Mouse (Mus musculus): ENCODE data around the gene Ubr2. TPM values are rescaled to one million over a fixed set of nuclear protein-coding genes. Genes with fewer than 3 reads are reported as not detected.
A peak's percentile ranks its signal among the peaks of the same experiment; 100 is the strongest.

Ubr2 gene
- polyA plus RNA-seq (2014; fragmentation: Nextera tagmentation; extraction: Ambion mirVana) = 15.0 and 16.1 TPM in 2 replicates

DNA sequence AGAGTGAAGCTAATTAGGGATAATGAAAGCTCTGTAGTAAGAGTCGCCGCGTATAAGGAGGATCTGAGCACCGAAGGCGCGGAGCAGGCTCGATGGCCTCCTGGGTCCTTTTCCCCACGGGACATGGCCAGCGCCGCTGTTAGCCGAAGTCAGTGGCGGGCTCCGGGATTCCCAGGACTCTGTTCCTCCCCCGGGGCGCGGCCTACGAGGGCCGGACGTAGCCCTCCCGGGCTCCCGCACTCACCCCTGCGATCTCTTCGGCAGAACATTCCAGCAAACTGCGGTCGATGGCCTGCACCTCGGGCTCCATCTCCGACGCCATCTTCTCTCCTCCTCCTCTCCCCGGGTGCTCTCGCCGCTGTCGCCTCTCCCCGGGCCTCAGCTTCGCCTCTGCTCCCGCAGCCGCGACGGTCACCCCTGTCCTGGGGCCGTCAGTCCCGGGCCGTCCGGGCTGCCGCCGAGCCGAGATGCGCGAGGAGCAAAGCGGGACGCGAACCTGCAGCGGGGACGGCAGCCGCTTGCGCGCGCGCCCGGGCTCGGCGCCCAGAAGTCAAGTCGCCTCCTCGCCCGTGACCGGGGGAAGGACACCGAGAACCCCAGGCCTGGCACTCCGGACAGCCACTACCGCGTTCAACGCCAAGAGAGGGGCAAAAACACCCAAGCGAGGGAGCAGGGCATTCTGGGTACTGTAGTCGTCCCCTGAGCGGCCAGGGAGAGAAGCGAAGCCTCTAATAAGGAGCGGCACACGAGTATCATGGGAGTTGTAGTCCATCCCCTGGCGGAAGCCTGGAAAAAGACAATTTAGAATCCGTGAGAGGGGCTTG lies at the start of gene Ubr2:
Gene Ubr2, minus strand, starts transcription at position 659 of the 824 bp plus-strand sequence.
- DNase-seq (ENCODE audit: low spot score) = peak; percentile 96
- Histone ChIP-seq H3K36me3 (replicated peaks; ENCODE audit: control insufficient read depth, insufficient read depth, low read depth, low read length) (no peaks in the 10 kb centered on the region), H3K9me3 (replicated peaks; ENCODE audit: control insufficient read depth, low read length) (no peaks in the 10 kb centered on the region), H3K9ac (replicated peaks; ENCODE audit: low read length) (peak within 1 kb of the TSS; percentile 69), H3K27ac (replicated peaks; ENCODE audit: low read depth, low read length) (peak within 1 kb of the TSS; percentile 89), H3K4me2 (ENCODE audit: low read depth, low read length) (peak within 1 kb of the TSS; percentile 64), H3K4me1 (ENCODE audit: control insufficient read depth, insufficient read depth, low read length) (no peaks in the 10 kb centered on the region), H3K4me3 (ENCODE audit: low read depth, low read length) (peak within 1 kb of the TSS; percentile 64), H3K27me3 (ENCODE audit: control insufficient read depth, insufficient read depth, low read length) (no peaks in the 10 kb centered on the region)
- peak; percentile 94 for ATAC-seq (replicated peaks; ENCODE audit: insufficient number of reproducible peaks, low FRiP score, low TSS enrichment, low read depth)
- under 1% methylated on average over 77 of the region's 77 CpGs for WGBS

GRCm38 (mm10) chr17:47059836-47060360 lies 49.5 kb upstream of the Ubr2 start:
- H3K4me2 ChIP-seq (ENCODE audit: low read depth, low read length) = no peak overlapping the region
- WGBS = 35% methylated on average over 12 of the region's 12 CpGs
- H3K9me3 ChIP-seq (replicated peaks; ENCODE audit: control insufficient read depth, low read length) = no peaks in the 10 kb centered on the region
- H3K4me1 ChIP-seq (ENCODE audit: control insufficient read depth, insufficient read depth, low read length) = no peaks in the 10 kb centered on the region
- no peak overlapping the region for H3K9ac ChIP-seq (replicated peaks; ENCODE audit: low read length)
- no peak for ATAC-seq (replicated peaks; ENCODE audit: insufficient number of reproducible peaks, low FRiP score, low TSS enrichment, low read depth)
- no peak overlapping the region for H3K27ac ChIP-seq (replicated peaks; ENCODE audit: low read depth, low read length)
- DNase-seq (ENCODE audit: low spot score) = peak; percentile 64
- no peaks in the 10 kb centered on the region for H3K36me3 ChIP-seq (replicated peaks; ENCODE audit: control insufficient read depth, insufficient read depth, low read depth, low read length)
- H3K4me3 ChIP-seq (ENCODE audit: low read depth, low read length) = no peak overlapping the region
- H3K27me3 ChIP-seq (ENCODE audit: control insufficient read depth, insufficient read depth, low read length) = no peaks in the 10 kb centered on the region

DNA sequence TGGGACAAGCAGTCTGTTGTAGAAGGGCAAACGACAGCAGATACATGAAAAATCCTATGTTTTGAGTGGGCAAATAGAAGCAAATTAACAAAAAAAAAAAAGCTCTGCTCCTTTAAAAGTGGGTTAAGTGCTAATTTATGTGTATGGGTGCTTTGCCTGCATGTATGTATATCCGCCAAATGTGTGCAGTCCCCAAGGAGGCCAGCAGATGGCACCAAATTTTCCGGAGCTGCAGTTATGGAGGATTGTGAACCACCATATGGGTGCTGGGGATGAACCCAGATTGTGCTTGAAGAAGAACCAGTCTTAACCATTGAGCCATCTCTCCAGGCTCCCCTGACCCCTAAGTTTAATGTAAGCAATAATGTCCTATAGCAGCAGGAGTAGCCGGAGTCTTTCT lies 47.6 kb upstream of the Ubr2 start:
- Histone ChIP-seq H3K9ac (replicated peaks; ENCODE audit: low read length) (no peak overlapping the region), H3K4me3 (ENCODE audit: low read depth, low read length) (no peak overlapping the region), H3K27ac (replicated peaks; ENCODE audit: low read depth, low read length) (no peak overlapping the region), H3K36me3 (replicated peaks; ENCODE audit: control insufficient read depth, insufficient read depth, low read depth, low read length) (no peaks in the 10 kb centered on the region), H3K27me3 (ENCODE audit: control insufficient read depth, insufficient read depth, low read length) (no peaks in the 10 kb centered on the region), H3K4me2 (ENCODE audit: low read depth, low read length) (no peak overlapping the region), H3K9me3 (replicated peaks; ENCODE audit: control insufficient read depth, low read length) (no peaks in the 10 kb centered on the region), H3K4me1 (ENCODE audit: control insufficient read depth, insufficient read depth, low read length) (no peaks in the 10 kb centered on the region)
- WGBS = 96% methylated on average over 4 of the region's 4 CpGs
- DNase-seq (ENCODE audit: low spot score) (no peak), ATAC-seq (replicated peaks; ENCODE audit: insufficient number of reproducible peaks, low FRiP score, low TSS enrichment, low read depth) (no peak)

GRCm38 (mm10) chr17:47056476-47056875 lies 46.1 kb upstream of the Ubr2 start:
- no peak for DNase-seq (ENCODE audit: low spot score)
- H3K9ac ChIP-seq (replicated peaks; ENCODE audit: low read length) = no peak overlapping the region
- 76% methylated on average over 6 of the region's 6 CpGs for WGBS
- no peak overlapping the region for H3K27ac ChIP-seq (replicated peaks; ENCODE audit: low read depth, low read length)
- H3K4me3 ChIP-seq (ENCODE audit: low read depth, low read length) = no peak overlapping the region
- ATAC-seq (replicated peaks; ENCODE audit: insufficient number of reproducible peaks, low FRiP score, low TSS enrichment, low read depth) = no peak
- no peaks in the 10 kb centered on the region for H3K9me3 ChIP-seq (replicated peaks; ENCODE audit: control insufficient read depth, low read length)
- no peak overlapping the region for H3K4me2 ChIP-seq (ENCODE audit: low read depth, low read length)
- H3K36me3 ChIP-seq (replicated peaks; ENCODE audit: control insufficient read depth, insufficient read depth, low read depth, low read length) = no peaks in the 10 kb centered on the region
- H3K4me1 ChIP-seq (ENCODE audit: control insufficient read depth, insufficient read depth, low read length) = no peaks in the 10 kb centered on the region
- no peaks in the 10 kb centered on the region for H3K27me3 ChIP-seq (ENCODE audit: control insufficient read depth, insufficient read depth, low read length)

DNA sequence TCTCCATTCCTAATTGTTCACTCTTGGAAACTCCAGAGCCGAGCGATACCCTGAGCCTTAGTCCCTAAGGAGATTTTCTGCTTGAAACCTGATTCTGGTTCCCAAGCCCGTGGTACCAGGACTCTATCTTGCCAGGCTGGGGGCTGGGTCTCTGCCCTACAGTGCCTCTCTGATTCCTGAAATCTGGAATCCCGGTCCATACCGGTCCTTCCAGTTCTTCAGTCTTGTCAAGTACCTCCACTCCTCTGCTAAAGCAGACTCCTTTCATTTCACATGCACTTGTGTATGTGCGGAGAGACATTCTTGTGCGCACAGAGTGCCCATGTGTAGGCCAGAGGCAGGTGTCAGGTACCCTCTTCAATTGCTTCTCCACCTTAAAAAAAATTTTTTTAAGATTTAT lies 44.8 kb upstream of the Ubr2 start:
- Histone ChIP-seq H3K9me3 (replicated peaks; ENCODE audit: control insufficient read depth, low read length) (no peaks in the 10 kb centered on the region), H3K27ac (replicated peaks; ENCODE audit: low read depth, low read length) (no peak overlapping the region)
- 73% methylated on average over 7 of the region's 7 CpGs for WGBS

DNA sequence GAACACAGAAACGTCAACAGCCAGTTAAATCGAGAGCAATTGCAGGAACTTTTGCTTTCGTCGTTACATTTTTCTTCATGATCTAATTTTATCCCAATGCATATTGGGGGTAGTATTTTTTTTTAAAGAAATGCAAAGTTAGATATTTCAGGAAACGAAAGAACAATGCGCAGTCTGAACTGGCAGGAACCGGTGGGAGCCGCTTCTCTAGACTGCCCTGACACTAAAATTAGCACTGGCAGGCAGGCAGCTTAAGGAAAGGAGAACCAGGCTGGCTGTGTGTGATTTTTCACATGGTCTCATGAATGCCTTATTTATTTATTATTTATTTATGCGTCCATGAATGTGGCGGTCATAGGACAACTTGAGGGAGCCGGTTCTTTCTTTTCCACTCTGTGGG lies 44.3 kb upstream of the Ubr2 start:
- H3K9me3 ChIP-seq (replicated peaks; ENCODE audit: control insufficient read depth, low read length) = no peaks in the 10 kb centered on the region
- H3K27me3 ChIP-seq (ENCODE audit: control insufficient read depth, insufficient read depth, low read length) = no peaks in the 10 kb centered on the region
- WGBS = 88% methylated on average over 11 of the region's 11 CpGs
- no peak overlapping the region for H3K4me3 ChIP-seq (ENCODE audit: low read depth, low read length)
- H3K9ac ChIP-seq (replicated peaks; ENCODE audit: low read length) = no peak overlapping the region
- DNase-seq (ENCODE audit: low spot score) (no peak), ATAC-seq (replicated peaks; ENCODE audit: insufficient number of reproducible peaks, low FRiP score, low TSS enrichment, low read depth) (no peak)
- no peak overlapping the region for H3K27ac ChIP-seq (replicated peaks; ENCODE audit: low read depth, low read length)
- no peak overlapping the region for H3K4me2 ChIP-seq (ENCODE audit: low read depth, low read length)
- H3K36me3 ChIP-seq (replicated peaks; ENCODE audit: control insufficient read depth, insufficient read depth, low read depth, low read length) = no peaks in the 10 kb centered on the region
- no peaks in the 10 kb centered on the region for H3K4me1 ChIP-seq (ENCODE audit: control insufficient read depth, insufficient read depth, low read length)

More for the DNA sequence above, 44.8 kb upstream of the Ubr2 start:
- no peak overlapping the region for H3K4me3 ChIP-seq (ENCODE audit: low read depth, low read length)
- H3K36me3 ChIP-seq (replicated peaks; ENCODE audit: control insufficient read depth, insufficient read depth, low read depth, low read length) = no peaks in the 10 kb centered on the region
- no peaks in the 10 kb centered on the region for H3K27me3 ChIP-seq (ENCODE audit: control insufficient read depth, insufficient read depth, low read length)
- DNase-seq (ENCODE audit: low spot score) (no peak), ATAC-seq (replicated peaks; ENCODE audit: insufficient number of reproducible peaks, low FRiP score, low TSS enrichment, low read depth) (no peak)
- H3K4me1 ChIP-seq (ENCODE audit: control insufficient read depth, insufficient read depth, low read length) = no peaks in the 10 kb centered on the region
- no peak overlapping the region for H3K9ac ChIP-seq (replicated peaks; ENCODE audit: low read length)
- no peak overlapping the region for H3K4me2 ChIP-seq (ENCODE audit: low read depth, low read length)

DNA sequence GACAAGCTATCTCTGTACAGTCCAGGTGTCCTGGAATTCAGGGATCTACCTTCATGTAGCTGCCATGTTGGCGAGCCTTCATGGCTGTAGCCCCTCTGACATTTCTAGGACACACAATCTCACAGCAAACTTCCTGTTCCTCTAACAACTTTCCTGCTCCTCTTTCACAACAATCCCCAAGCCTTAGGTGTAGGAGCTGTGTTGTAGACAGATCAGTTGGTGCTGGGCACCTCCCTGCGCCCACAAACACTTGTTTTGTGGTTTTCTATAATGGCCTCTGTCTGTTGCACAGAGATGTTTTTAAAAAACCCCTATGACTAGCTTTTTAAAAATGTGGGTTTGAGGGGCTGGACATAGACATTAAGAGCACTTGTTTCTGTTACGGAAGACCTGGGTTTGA lies 40.3 kb upstream of the Ubr2 start:
- 88% methylated on average over 3 of the region's 3 CpGs for WGBS
- H3K36me3 ChIP-seq (replicated peaks; ENCODE audit: control insufficient read depth, insufficient read depth, low read depth, low read length) = no peaks in the 10 kb centered on the region
- no peak overlapping the region for H3K4me3 ChIP-seq (ENCODE audit: low read depth, low read length)
- H3K4me2 ChIP-seq (ENCODE audit: low read depth, low read length) = no peak overlapping the region
- H3K27ac ChIP-seq (replicated peaks; ENCODE audit: low read depth, low read length) = no peak overlapping the region
- H3K4me1 ChIP-seq (ENCODE audit: control insufficient read depth, insufficient read depth, low read length) = no peaks in the 10 kb centered on the region
- ATAC-seq (replicated peaks; ENCODE audit: insufficient number of reproducible peaks, low FRiP score, low TSS enrichment, low read depth) (no peak), DNase-seq (ENCODE audit: low spot score) (no peak)
- no peaks in the 10 kb centered on the region for H3K9me3 ChIP-seq (replicated peaks; ENCODE audit: control insufficient read depth, low read length)
- H3K9ac ChIP-seq (replicated peaks; ENCODE audit: low read length) = no peak overlapping the region
- no peaks in the 10 kb centered on the region for H3K27me3 ChIP-seq (ENCODE audit: control insufficient read depth, insufficient read depth, low read length)

DNA sequence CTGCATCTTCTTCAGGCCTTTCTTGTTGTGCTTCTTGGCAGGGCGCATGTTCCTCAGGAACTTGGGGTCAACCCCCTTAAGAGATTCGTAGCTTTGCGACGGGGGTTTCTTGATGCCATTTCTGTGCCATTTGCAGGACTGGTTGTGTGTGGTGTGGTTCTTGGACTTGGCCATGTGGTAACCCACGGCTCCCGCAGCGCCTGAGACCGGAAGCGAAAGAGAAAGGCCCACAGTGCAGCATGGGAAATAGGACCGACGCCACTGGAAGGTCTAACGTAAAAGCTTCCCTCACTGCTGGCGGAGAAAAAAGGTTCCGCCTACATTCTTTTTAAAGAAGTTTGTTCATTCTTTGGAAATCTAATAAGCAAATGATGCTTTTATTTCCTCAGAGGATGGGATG lies 32.5 kb upstream of the Ubr2 start:
- Histone ChIP-seq H3K4me2 (ENCODE audit: low read depth, low read length) (no peak overlapping the region), H3K27ac (replicated peaks; ENCODE audit: low read depth, low read length) (no peak overlapping the region), H3K9me3 (replicated peaks; ENCODE audit: control insufficient read depth, low read length) (no peaks in the 10 kb centered on the region), H3K27me3 (ENCODE audit: control insufficient read depth, insufficient read depth, low read length) (no peaks in the 10 kb centered on the region), H3K9ac (replicated peaks; ENCODE audit: low read length) (no peak overlapping the region), H3K36me3 (replicated peaks; ENCODE audit: control insufficient read depth, insufficient read depth, low read depth, low read length) (no peaks in the 10 kb centered on the region), H3K4me1 (ENCODE audit: control insufficient read depth, insufficient read depth, low read length) (no peaks in the 10 kb centered on the region), H3K4me3 (ENCODE audit: low read depth, low read length) (no peak overlapping the region)
- 96% methylated on average over 14 of the region's 14 CpGs for WGBS
- DNase-seq (ENCODE audit: low spot score) = no peak
- ATAC-seq (replicated peaks; ENCODE audit: insufficient number of reproducible peaks, low FRiP score, low TSS enrichment, low read depth) = no peak
